Mouse (Mus musculus): ENCODE data around the gene Traf3ip3. TPM values are rescaled to one million over a fixed set of nuclear protein-coding genes. Genes with fewer than 3 reads are reported as not detected.

The Traf3ip3 gene
- total and polyA plus RNA-seq, 2 experiments: 0.65 to 0.88 TPM

DNA sequence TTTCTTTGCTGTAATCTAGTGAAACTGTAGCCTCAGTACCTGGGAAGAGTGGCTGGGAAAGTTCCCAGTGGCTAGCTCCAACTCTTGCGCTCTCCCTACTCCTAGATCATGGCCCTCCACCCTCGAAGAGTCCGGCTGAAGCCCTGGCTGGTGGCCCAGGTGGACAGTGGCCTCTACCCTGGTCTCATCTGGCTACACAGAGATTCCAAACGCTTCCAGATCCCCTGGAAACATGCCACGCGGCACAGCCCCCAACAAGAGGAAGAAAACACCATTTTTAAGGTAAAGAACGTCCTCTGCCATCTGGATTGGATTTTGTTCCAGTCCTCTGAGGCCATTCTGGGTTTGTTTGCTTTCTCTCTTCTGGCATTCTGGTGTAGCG, 44.4 kb downstream of the Traf3ip3 start:
- WGBS: 31% methylated on average over 8 of the region's 8 CpGs
- H3K27ac ChIP-seq (replicated peaks; ENCODE audit: insufficient read depth, low read depth, low read length): peak overlapping the region; percentile 90
- H3K4me1 ChIP-seq (ENCODE audit: control insufficient read depth, insufficient read depth, low read length): peaks cover 33% of the 10 kb centered on the region

DNA sequence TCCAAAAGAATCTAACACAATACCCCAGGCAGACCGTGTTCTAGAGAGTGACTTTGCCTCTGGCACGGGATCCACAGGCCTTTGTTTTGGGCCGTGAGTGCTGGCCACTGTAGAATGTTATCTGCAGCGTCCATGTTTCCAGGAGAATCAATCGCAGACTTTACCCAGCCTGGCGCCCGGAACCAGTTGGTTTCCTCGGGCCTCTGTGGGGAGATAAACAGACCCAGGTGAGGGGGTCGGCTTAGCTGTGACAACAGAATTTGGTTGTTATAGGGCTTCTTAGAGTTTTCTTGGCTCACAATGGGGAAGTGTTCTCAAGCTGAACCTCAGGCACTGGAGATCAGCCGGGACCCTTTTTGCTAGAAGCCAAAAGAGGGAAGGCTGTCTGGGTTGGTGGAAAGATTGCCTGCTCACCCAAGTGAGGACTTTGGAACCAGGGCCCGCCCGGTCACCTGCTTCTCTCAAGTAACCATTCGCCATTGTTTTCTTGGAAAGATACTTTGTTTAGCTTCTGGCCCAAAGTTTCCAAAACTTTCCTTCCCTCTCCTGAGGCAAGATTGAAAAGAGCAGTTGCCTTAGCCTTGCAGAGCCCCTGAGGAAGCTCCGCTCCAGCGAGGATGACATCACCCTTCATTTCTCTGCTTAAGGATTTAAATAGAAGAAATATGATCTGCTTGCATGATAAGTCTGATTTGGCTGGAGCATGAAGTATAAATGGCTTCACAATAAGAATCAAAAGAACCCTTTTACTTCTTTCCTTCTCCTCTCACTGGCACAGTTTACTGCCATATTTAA, 45.0 kb downstream of the Traf3ip3 start:
- H3K36me3 ChIP-seq (ENCODE audit: control insufficient read depth, insufficient read depth, low read length): peaks cover 3% of the 10 kb centered on the region
- TF ChIP-seq POLR2A (IDR thresholded peaks at IDR 0.05; ENCODE audit: extremely low read depth, insufficient read depth, low read length): no peak
- no peak for TF ChIP-seq CTCF (IDR thresholded peaks at IDR 0.05; ENCODE audit: low read depth, low read length)
- H3K4me3 ChIP-seq (ENCODE audit: insufficient read depth, low read depth, low read length): peak overlapping the region; percentile 41
- peak overlapping the region; percentile 69 for H3K9ac ChIP-seq (ENCODE audit: low read depth, low read length)
- peaks cover 30% of the 10 kb centered on the region; the same call in 1 of the 2 replicates for H3K79me2 ChIP-seq (ENCODE audit: control insufficient read depth, insufficient read depth, low read length)
- WGBS: 21% methylated on average over 15 of the region's 15 CpGs
- H3K4me1 ChIP-seq (ENCODE audit: control insufficient read depth, insufficient read depth, low read length): peaks cover 33% of the 10 kb centered on the region
- peak overlapping the region; percentile 90 for H3K27ac ChIP-seq (replicated peaks; ENCODE audit: insufficient read depth, low read depth, low read length)
- peak; percentile 81 for DNase-seq (ENCODE audit: extremely low read depth, low read depth, low spot score)
- no peaks in the 10 kb centered on the region for H3K27me3 ChIP-seq (ENCODE audit: control insufficient read depth, insufficient read depth, low read length)

More for the DNA sequence above, 44.4 kb downstream of the Traf3ip3 start:
- TF ChIP-seq CTCF (IDR thresholded peaks at IDR 0.05; ENCODE audit: low read depth, low read length): no peak
- no peak for TF ChIP-seq POLR2A (IDR thresholded peaks at IDR 0.05; ENCODE audit: extremely low read depth, insufficient read depth, low read length)
- H3K4me3 ChIP-seq (ENCODE audit: insufficient read depth, low read depth, low read length): peak overlapping the region; percentile 41
- peaks cover 33% of the 10 kb centered on the region; the same call in 1 of the 2 replicates for H3K79me2 ChIP-seq (ENCODE audit: control insufficient read depth, insufficient read depth, low read length)
- no peaks in the 10 kb centered on the region for H3K27me3 ChIP-seq (ENCODE audit: control insufficient read depth, insufficient read depth, low read length)
- DNase-seq (ENCODE audit: extremely low read depth, low read depth, low spot score): peak; percentile 55
- peaks cover 9% of the 10 kb centered on the region for H3K36me3 ChIP-seq (ENCODE audit: control insufficient read depth, insufficient read depth, low read length)
- H3K9ac ChIP-seq (ENCODE audit: low read depth, low read length): peak overlapping the region; percentile 17

DNA sequence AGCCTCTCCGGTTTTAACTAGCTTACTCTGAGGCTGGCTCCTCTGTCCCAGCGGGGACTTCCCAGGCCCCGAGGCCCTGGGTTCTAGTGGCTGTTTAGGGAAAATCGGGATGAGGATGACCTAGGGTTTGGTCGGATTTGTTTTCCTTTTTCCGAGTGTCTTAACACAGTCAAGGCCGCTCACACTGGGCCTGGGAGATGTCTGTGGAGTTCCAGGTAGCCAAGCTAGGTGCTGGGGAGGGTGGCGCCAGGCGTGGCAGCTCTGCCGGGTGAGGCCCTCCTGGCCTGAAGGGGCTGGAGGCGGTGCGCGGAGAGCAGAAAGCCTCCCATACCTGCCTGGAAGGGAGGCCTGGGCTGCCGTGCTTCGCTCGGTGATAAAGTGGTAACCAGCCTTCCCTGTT, 47.9 kb downstream of the Traf3ip3 start:
- H3K4me3 ChIP-seq (ENCODE audit: insufficient read depth, low read depth, low read length): peak overlapping the region; percentile 87
- H3K27me3 ChIP-seq (ENCODE audit: control insufficient read depth, insufficient read depth, low read length): no peaks in the 10 kb centered on the region
- peak overlapping the region; percentile 91 for H3K9ac ChIP-seq (ENCODE audit: low read depth, low read length)
- peak overlapping the region; percentile 67 for H3K27ac ChIP-seq (replicated peaks; ENCODE audit: insufficient read depth, low read depth, low read length)
- peak; percentile 35 for DNase-seq (ENCODE audit: extremely low read depth, low read depth, low spot score)
- TF ChIP-seq CTCF (IDR thresholded peaks at IDR 0.05; ENCODE audit: low read depth, low read length) (no peak), POLR2A (IDR thresholded peaks at IDR 0.05; ENCODE audit: extremely low read depth, insufficient read depth, low read length) (no peak)
- H3K4me1 ChIP-seq (ENCODE audit: control insufficient read depth, insufficient read depth, low read length): peaks cover 23% of the 10 kb centered on the region
- WGBS: 23% methylated on average over 16 of the region's 16 CpGs
- H3K36me3 ChIP-seq (ENCODE audit: control insufficient read depth, insufficient read depth, low read length): no peaks in the 10 kb centered on the region
- H3K79me2 ChIP-seq (ENCODE audit: control insufficient read depth, insufficient read depth, low read length): peaks cover 15% of the 10 kb centered on the region; the same call in 1 of the 2 replicates

DNA sequence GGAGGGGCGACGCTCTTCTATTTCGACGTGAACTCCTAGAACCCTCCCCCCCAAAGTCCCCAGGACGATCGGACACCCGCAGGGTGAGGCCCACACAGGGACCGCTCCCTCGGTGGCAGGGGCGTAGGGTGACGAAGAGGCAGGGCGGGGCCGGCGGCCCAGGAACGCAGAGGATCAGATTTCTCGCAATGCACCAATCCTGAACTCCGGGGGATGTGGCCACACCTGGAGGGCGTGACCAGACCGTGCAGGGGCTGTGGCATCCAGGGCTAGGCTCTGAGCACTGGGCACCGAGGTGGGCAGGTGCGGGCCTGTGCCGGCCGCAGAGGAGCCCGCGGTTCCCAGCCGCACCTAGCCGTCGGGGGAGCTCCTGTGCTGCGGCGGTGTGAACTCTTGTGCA, 48.6 kb downstream of the Traf3ip3 start, which contains the start of gene Irf6:
TSS of gene Irf6 (plus strand) at position 240 of the 400 bp plus-strand sequence.
- H3K27ac ChIP-seq (replicated peaks; ENCODE audit: insufficient read depth, low read depth, low read length): peak within 1 kb of the TSS; percentile 67
- peak within 1 kb of the TSS; percentile 91 for H3K9ac ChIP-seq (ENCODE audit: low read depth, low read length)
- DNase-seq (ENCODE audit: extremely low read depth, low read depth, low spot score): peak; percentile 87

DNA sequence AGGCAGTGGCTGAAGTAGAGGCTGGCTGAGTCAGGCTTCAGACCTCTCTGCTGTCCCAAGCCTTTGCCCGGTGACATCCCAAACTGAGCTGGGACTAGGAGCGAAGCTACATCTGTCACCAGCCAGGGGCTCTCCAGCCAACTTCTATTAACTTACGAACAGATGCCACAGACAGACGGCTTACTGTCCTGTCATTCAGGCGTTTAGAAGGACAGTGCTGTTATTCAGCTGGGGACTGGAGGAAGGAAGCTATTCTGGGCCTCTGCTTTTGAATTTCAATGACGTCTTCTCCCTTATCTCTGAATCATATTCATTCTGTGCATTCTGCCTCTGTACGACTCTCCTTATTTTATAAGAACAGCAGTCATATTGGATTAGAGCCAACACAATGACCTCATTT, 50.4 kb downstream of the Traf3ip3 start:
- Histone ChIP-seq H3K79me2 (ENCODE audit: control insufficient read depth, insufficient read depth, low read length) (peaks cover 13% of the 10 kb centered on the region; the same call in 1 of the 2 replicates), H3K36me3 (ENCODE audit: control insufficient read depth, insufficient read depth, low read length) (no peaks in the 10 kb centered on the region), H3K4me1 (ENCODE audit: control insufficient read depth, insufficient read depth, low read length) (peaks cover 18% of the 10 kb centered on the region), H3K27ac (replicated peaks; ENCODE audit: insufficient read depth, low read depth, low read length) (no peak overlapping the region), H3K27me3 (ENCODE audit: control insufficient read depth, insufficient read depth, low read length) (no peaks in the 10 kb centered on the region), H3K9ac (ENCODE audit: low read depth, low read length) (no peak overlapping the region), H3K4me3 (ENCODE audit: insufficient read depth, low read depth, low read length) (no peak overlapping the region)
- 75% methylated on average over 7 of the region's 7 CpGs for WGBS
- no peak for TF ChIP-seq CTCF (IDR thresholded peaks at IDR 0.05; ENCODE audit: low read depth, low read length)
- no peak for TF ChIP-seq POLR2A (IDR thresholded peaks at IDR 0.05; ENCODE audit: extremely low read depth, insufficient read depth, low read length)
- no peak for DNase-seq (ENCODE audit: extremely low read depth, low read depth, low spot score)

More for the DNA sequence above, 48.6 kb downstream of the Traf3ip3 start, which contains the start of gene Irf6:
- H3K4me3 ChIP-seq (ENCODE audit: insufficient read depth, low read depth, low read length): peak within 1 kb of the TSS; percentile 87
- H3K36me3 ChIP-seq (ENCODE audit: control insufficient read depth, insufficient read depth, low read length): no peaks in the 10 kb centered on the region
- TF ChIP-seq CTCF (IDR thresholded peaks at IDR 0.05; ENCODE audit: low read depth, low read length) (no peak), POLR2A (IDR thresholded peaks at IDR 0.05; ENCODE audit: extremely low read depth, insufficient read depth, low read length) (peak; percentile 95)
- no peaks in the 10 kb centered on the region for H3K27me3 ChIP-seq (ENCODE audit: control insufficient read depth, insufficient read depth, low read length)
- H3K4me1 ChIP-seq (ENCODE audit: control insufficient read depth, insufficient read depth, low read length): peaks cover 18% of the 10 kb centered on the region
- peaks cover 13% of the 10 kb centered on the region; the same call in 1 of the 2 replicates for H3K79me2 ChIP-seq (ENCODE audit: control insufficient read depth, insufficient read depth, low read length)
- 3% methylated on average over 30 of the region's 30 CpGs for WGBS

All from liver, adult 2 months (tissue).